Mouse (Mus musculus): ENCODE measurements around the gene Pth2. TPM values are rescaled to one million over a fixed set of nuclear protein-coding genes. Genes with fewer than 3 reads are reported as not detected.
A peak's percentile ranks its signal among the peaks of the same experiment; 100 is the strongest.

Gene Pth2
- total RNA-seq, 1 experiment: 0.54 TPM

DNA sequence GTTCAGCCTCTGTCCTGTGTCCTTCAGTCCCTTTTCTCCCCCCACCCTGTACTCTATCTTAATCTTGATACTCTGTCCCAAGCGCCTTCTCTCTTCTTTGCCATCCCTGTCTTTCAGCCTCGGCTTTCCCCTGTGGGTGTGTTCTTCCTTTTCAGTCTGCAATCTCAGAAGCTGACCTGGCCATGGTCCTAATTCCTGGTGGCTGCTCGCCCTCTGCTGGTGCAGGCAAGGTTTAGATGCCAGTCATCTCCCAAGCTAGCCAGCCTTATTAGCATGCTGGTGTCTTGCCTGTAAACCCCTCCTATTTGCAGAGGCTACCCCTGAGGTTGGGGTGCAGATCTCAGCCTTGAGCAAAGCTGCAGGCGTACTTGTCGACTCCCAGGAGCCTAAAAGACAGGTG lies 17.6 kb downstream of the Pth2 start:
- Histone ChIP-seq H3K9me3 (ENCODE audit: control insufficient read depth, insufficient read depth, low read depth, low read length) (no peaks in the 10 kb centered on the region), H3K27ac (ENCODE audit: insufficient read depth, low read depth, low read length, poor library complexity, severe bottlenecking) (no peak overlapping the region), H3K4me1 (ENCODE audit: control insufficient read depth in 2 of 2, insufficient read depth in 2 of 2, low read length in 2 of 2, poor library complexity in 1 of 2) (peaks cover 0 to 9% of the 10 kb centered on the region in 2 experiments; a peak in 1 of 4 replicates), H3K36me3 (ENCODE audit: control insufficient read depth, insufficient read depth, low read length, poor library complexity, severe bottlenecking) (no peaks in the 10 kb centered on the region), H3K4me3 (ENCODE audit: insufficient read depth in 1 of 2, low read depth in 1 of 2, low read length in 2 of 2, poor library complexity in 1 of 2, severe bottlenecking in 1 of 2) (no peak overlapping the region), H3K9ac (ENCODE audit: insufficient read depth, low read depth, low read length, poor library complexity, severe bottlenecking) (no peak overlapping the region)
- DNase-seq (ENCODE audit: low read depth, low spot score): no peak
- TF ChIP-seq HCFC1 (IDR thresholded peaks at IDR 0.05; ENCODE audit: borderline replicate concordance, insufficient read depth, low read length): no peak
- TF ChIP-seq ZC3H11A (IDR thresholded peaks at IDR 0.05; ENCODE audit: borderline replicate concordance, low read depth, low read length): peak; percentile 28; the same call in 1 of the 2 replicates
- in situ Hi-C loops (cut with MboI; ENCODE audit: low sequenced_read_pairs in 2 of 2, unreplicated experiment in 2 of 2): no loop called here

DNA sequence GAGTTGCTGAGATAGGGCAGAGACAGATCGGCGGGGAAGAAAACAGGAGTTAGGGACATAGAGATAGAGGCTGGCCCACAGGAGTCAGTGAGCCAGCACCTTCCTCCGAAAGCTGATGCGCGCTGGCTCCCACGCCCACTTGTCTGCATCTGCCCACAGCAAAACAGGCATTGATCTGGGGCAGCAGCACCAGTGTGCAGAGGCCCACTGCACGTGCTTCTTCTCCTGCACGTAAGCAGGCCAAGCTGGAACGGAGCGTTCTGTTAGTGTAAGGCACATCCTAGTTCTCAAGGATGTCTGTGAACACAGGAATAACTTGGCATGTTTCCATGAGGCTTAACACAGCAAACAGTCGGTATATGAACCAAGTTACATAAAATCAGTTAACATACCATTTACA lies 18.2 kb downstream of the Pth2 start:
- Histone ChIP-seq H3K9ac (ENCODE audit: insufficient read depth, low read depth, low read length, poor library complexity, severe bottlenecking) (no peak overlapping the region), H3K4me3 (ENCODE audit: insufficient read depth in 1 of 2, low read depth in 1 of 2, low read length in 2 of 2, poor library complexity in 1 of 2, severe bottlenecking in 1 of 2) (no peak overlapping the region), H3K36me3 (ENCODE audit: control insufficient read depth, insufficient read depth, low read length, poor library complexity, severe bottlenecking) (no peaks in the 10 kb centered on the region), H3K27ac (ENCODE audit: insufficient read depth, low read depth, low read length, poor library complexity, severe bottlenecking) (no peak overlapping the region), H3K4me1 (ENCODE audit: control insufficient read depth in 2 of 2, insufficient read depth in 2 of 2, low read length in 2 of 2, poor library complexity in 1 of 2) (peaks cover 0 to 6% of the 10 kb centered on the region in 2 experiments; a peak in 1 of 4 replicates), H3K9me3 (ENCODE audit: control insufficient read depth, insufficient read depth, low read depth, low read length) (no peaks in the 10 kb centered on the region)
- TF ChIP-seq ZNF384 (IDR thresholded peaks at IDR 0.05; ENCODE audit: low read depth, low read length) (no peak), ZC3H11A (IDR thresholded peaks at IDR 0.05; ENCODE audit: borderline replicate concordance, low read depth, low read length) (no peak), CHD2 (IDR thresholded peaks at IDR 0.05; ENCODE audit: low read depth, low read length) (no peak), MAFK (IDR thresholded peaks at IDR 0.05; ENCODE audit: insufficient read depth, low read depth, low read length) (no peak)
- in situ Hi-C loops (cut with MboI; ENCODE audit: low sequenced_read_pairs in 2 of 2, unreplicated experiment in 2 of 2): no loop called here
- no peak for DNase-seq (ENCODE audit: low read depth, low spot score)

DNA sequence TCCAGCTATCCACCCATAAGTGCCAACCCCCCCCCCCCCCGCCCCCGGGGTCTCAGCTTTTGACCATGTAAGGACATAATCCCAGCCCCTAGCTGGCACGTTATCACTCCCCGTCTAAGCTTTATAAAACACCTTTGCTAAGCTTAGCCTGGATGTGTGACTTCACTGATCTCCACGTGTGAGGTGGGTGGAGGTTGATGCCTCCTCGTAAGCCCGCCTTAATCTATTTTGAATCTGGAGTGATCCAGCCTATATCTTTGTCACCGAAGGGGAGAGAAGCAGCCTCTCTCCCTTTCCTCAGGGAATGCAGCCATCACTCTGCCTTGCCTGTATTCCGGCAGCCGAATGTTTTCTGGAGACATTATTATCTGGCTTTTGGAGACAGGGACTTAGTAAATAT lies 21.9 kb downstream of the Pth2 start:
- in situ Hi-C loops (cut with MboI; ENCODE audit: low sequenced_read_pairs in 2 of 2, unreplicated experiment in 2 of 2): no loop called here
- Histone ChIP-seq H3K9me3 (ENCODE audit: control insufficient read depth, insufficient read depth, low read depth, low read length) (no peaks in the 10 kb centered on the region), H3K4me3 (ENCODE audit: insufficient read depth in 1 of 2, low read depth in 1 of 2, low read length in 2 of 2, poor library complexity in 1 of 2, severe bottlenecking in 1 of 2) (no peak overlapping the region), H3K36me3 (ENCODE audit: control insufficient read depth, insufficient read depth, low read length, poor library complexity, severe bottlenecking) (no peaks in the 10 kb centered on the region), H3K27ac (ENCODE audit: insufficient read depth, low read depth, low read length, poor library complexity, severe bottlenecking) (no peak overlapping the region), H3K4me1 (ENCODE audit: control insufficient read depth in 2 of 2, insufficient read depth in 2 of 2, low read length in 2 of 2, poor library complexity in 1 of 2) (peaks cover 0 to 5% of the 10 kb centered on the region in 2 experiments; a peak in 1 of 4 replicates), H3K9ac (ENCODE audit: insufficient read depth, low read depth, low read length, poor library complexity, severe bottlenecking) (no peak overlapping the region)
- DNase-seq (ENCODE audit: low read depth, low spot score): no peak
- TF ChIP-seq CHD2 (IDR thresholded peaks at IDR 0.05; ENCODE audit: low read depth, low read length) (no peak), ZNF384 (IDR thresholded peaks at IDR 0.05; ENCODE audit: low read depth, low read length) (no peak), MAFK (IDR thresholded peaks at IDR 0.05; ENCODE audit: insufficient read depth, low read depth, low read length) (no peak), ZC3H11A (IDR thresholded peaks at IDR 0.05; ENCODE audit: borderline replicate concordance, low read depth, low read length) (no peak), HCFC1 (IDR thresholded peaks at IDR 0.05; ENCODE audit: borderline replicate concordance, insufficient read depth, low read length) (no peak)

DNA sequence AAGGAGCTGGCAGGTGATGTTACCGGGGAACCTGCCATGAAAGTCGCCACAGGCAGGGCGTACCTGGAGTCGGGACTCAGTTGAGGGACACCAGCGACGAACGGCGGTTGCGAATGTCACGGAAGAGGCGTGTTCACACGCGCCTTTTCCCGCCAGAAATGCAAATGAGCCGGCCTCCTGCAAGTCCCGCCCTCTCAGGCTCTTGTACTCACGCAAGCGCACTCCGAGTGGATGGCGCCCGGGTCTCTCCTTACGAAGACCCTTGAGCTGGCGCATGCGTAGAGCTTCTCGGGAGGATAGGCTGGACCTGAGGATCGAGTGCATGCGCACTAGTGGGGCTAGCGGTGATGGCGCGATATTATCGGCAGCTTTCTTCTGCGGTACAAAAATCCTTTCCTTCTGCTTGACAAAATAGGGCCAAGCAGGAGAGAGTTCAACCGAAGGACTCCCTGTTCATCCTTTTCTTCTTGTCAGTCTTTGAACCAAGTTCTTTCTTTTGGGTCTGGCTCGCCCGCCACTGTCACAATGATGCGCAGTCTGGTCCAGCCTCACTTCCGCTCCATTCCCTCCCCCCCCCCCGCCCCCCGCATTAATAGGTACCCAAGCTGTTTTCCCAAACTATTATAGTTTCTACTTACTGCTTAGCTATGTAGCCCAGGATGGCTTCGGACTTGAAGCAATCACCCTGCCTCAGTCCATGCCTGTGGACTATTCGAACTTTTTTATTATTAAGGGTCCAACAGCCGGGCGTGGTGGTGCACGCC lies 23.8 kb downstream of the Pth2 start, which contains the start of gene Ccdc155:
TSS of gene Ccdc155 (minus strand) at position 513 of the 764 bp plus-strand sequence.
- TF ChIP-seq CHD2 (IDR thresholded peaks at IDR 0.05; ENCODE audit: low read depth, low read length): 0 out of 2 replicates have a peak, but pooled peaks have one; percentile 26
- TF ChIP-seq MAFK (IDR thresholded peaks at IDR 0.05; ENCODE audit: insufficient read depth, low read depth, low read length): no peak
- no peak for TF ChIP-seq HCFC1 (IDR thresholded peaks at IDR 0.05; ENCODE audit: borderline replicate concordance, insufficient read depth, low read length)
- Histone ChIP-seq H3K9ac (ENCODE audit: insufficient read depth, low read depth, low read length, poor library complexity, severe bottlenecking) (peak within 1 kb of the TSS; percentile 73), H3K4me1 (ENCODE audit: control insufficient read depth in 2 of 2, insufficient read depth in 2 of 2, low read length in 2 of 2, poor library complexity in 1 of 2) (peaks cover 0 to 4% of the 10 kb centered on the region in 2 experiments; a peak in 1 of 4 replicates), H3K36me3 (ENCODE audit: control insufficient read depth, insufficient read depth, low read length, poor library complexity, severe bottlenecking) (no peaks in the 10 kb centered on the region), H3K27ac (ENCODE audit: insufficient read depth, low read depth, low read length, poor library complexity, severe bottlenecking) (no peak within 1 kb of the TSS), H3K9me3 (ENCODE audit: control insufficient read depth, insufficient read depth, low read depth, low read length) (no peaks in the 10 kb centered on the region), H3K4me3 (ENCODE audit: insufficient read depth in 1 of 2, low read depth in 1 of 2, low read length in 2 of 2, poor library complexity in 1 of 2, severe bottlenecking in 1 of 2) (peak within 1 kb of the TSS; percentile 54 to 64)
- in situ Hi-C loops (cut with MboI; ENCODE audit: low sequenced_read_pairs in 2 of 2, unreplicated experiment in 2 of 2): no loop called here
- peak; percentile 98 for DNase-seq (ENCODE audit: low read depth, low spot score)

Data from ES-E14 (cell line).